Mouse (Mus musculus) layer of hippocampus, adult 2 months (tissue): ENCODE results near the gene Cyp4a10. TPM values are rescaled to one million over a fixed set of nuclear protein-coding genes. Genes with fewer than 3 reads are reported as not detected.
"Not testable (repeated sequence)": the region's sequence is repeated elsewhere in the genome, so short reads cannot be mapped to it uniquely, and the experiment has no call there.

ENCODE experiments used
- DNase-seq, 2 experiments: peaks; one replicate each; pipeline ENCODE4 v3.0.0; 2022; ENCODE audit warnings: low spot score in 2 of 2
- H3K27ac ChIP-seq: fragments of 200-600 bp; 2 replicates; pipeline ENCODE4 v1.8.1; 2022
- H3K4me3 ChIP-seq: fragments of 200-600 bp; 2 replicates; pipeline ENCODE4 v1.8.1; 2022; ENCODE audit warnings: mild to moderate bottlenecking
- CTCF ChIP-seq: fragments of 200-600 bp; conservative IDR thresholded peaks from 2 replicates; pipeline ENCODE4 v1.8.1; 2022; ENCODE audit warnings: antibody characterized with exemption, mild to moderate bottlenecking, moderate library complexity
- total RNA-seq, 2 experiments: library from RNA; stranded (reverse); gene quantifications; 2 replicates each; pipeline ENCODE4 v1.2.3; 2021

Gene Cyp4a10
- total RNA-seq, 2 experiments from 2014 or later = not detected

GRCm38 (mm10) chr4:115557861-115558561 is 39.9 kb downstream of the Cyp4a10 start:
- TF ChIP-seq CTCF = no peak
- H3K27ac ChIP-seq = no peak overlapping the region
- H3K4me3 ChIP-seq = no peak overlapping the region
- no peak for DNase-seq

- not testable (repeated sequence) for H3K27ac ChIP-seq, H3K4me3 ChIP-seq, DNase-seq
Measured at GRCm38 (mm10) chr4:115561236-115561635, 43.2 kb downstream of the Cyp4a10 start.

GRCm38 (mm10) chr4:115563401-115563800 is 45.3 kb downstream of the Cyp4a10 start, which contains the start of gene Cyp4a31:
Cyp4a31 (plus strand) TSS chr4:115563649.
- DNase-seq = no peak
- H3K4me3 ChIP-seq = no peak within 1 kb of the TSS
- TF ChIP-seq CTCF = no peak
- H3K27ac ChIP-seq = no peak within 1 kb of the TSS

GRCm38 (mm10) chr4:115564469-115565225 is 46.6 kb downstream of the Cyp4a10 start:
- H3K4me3 ChIP-seq, DNase-seq, H3K27ac ChIP-seq: not testable (repeated sequence)

- no peak for DNase-seq
- no peak for TF ChIP-seq CTCF
- Histone ChIP-seq H3K4me3 (no peak overlapping the region), H3K27ac (no peak overlapping the region)
Measured at GRCm38 (mm10) chr4:115575255-115575654, 57.2 kb downstream of the Cyp4a10 start.

GRCm38 (mm10) chr4:115575776-115576175 is 57.7 kb downstream of the Cyp4a10 start:
- DNase-seq = no peak
- Histone ChIP-seq H3K4me3 (no peak overlapping the region), H3K27ac (no peak overlapping the region)
- no peak for TF ChIP-seq CTCF

- TF ChIP-seq CTCF = no peak
- Histone ChIP-seq H3K4me3 (no peak overlapping the region), H3K27ac (no peak overlapping the region)
- no peak for DNase-seq
Measured at GRCm38 (mm10) chr4:115583036-115583435, 65.0 kb downstream of the Cyp4a10 start.

Other genes starting within 250 kb of the Cyp4a10 start
- not detected for gene Cyp4a12a, start 219.2 kb upstream of the Cyp4a10 start, total RNA-seq
- gene Cyp4a12b, start 106.6 kb upstream of the Cyp4a10 start, total RNA-seq = not detected
- not detected for gene Cyp4a30b, start 65.7 kb upstream of the Cyp4a10 start, total RNA-seq
- gene Cyp4a14, start 22.1 kb upstream of the Cyp4a10 start, total RNA-seq = not detected
- gene Cyp4a31, start 45.4 kb downstream of the Cyp4a10 start, total RNA-seq = not detected
- not detected for gene Cyp4a32, start 82.7 kb downstream of the Cyp4a10 start, total RNA-seq
- under 1 TPM; 0.71 to 0.72 TPM for gene Cyp4b1, start 129.5 kb downstream of the Cyp4a10 start, total RNA-seq
- gene Efcab14, start 219.5 kb downstream of the Cyp4a10 start, total RNA-seq = 10 to 100 TPM; 47.7 to 53.0 TPM